Mouse (Mus musculus) E14TG2a.4 (cell line): ENCODE results near the gene Fbxo2.

ENCODE experiments used
- H3K27me3 ChIP-seq: 2 replicates; pipeline ENCODE4 v1.6.1; 2014; ENCODE audit warnings: low read length, control low read depth; ENCODE audit not compliant: insufficient read depth
- H3K36me3 ChIP-seq: 2 replicates; pipeline ENCODE4 v1.6.1; 2014; ENCODE audit warnings: low read length, control low read depth; ENCODE audit not compliant: insufficient read depth
- H3K4me1 ChIP-seq: replicated peaks from 2 replicates; pipeline ENCODE4 v1.6.1; 2014; ENCODE audit warnings: low read depth, low read length, control low read depth
- H3K4me3 ChIP-seq: replicated peaks from 2 replicates; pipeline ENCODE4 v1.5.1; 2014; ENCODE audit warnings: mild to moderate bottlenecking, low read length
- H3K9me3 ChIP-seq: 2 replicates; pipeline ENCODE4 v1.6.1; 2014; ENCODE audit warnings: low read length, control low read depth
- CTCF ChIP-seq: conservative IDR thresholded peaks from 2 replicates; pipeline ENCODE4 v1.5.1; 2014; ENCODE audit warnings: low read length
- NANOG ChIP-seq: IDR thresholded peaks from 2 replicates; pipeline ENCODE4 v1.6.1; 2014; ENCODE audit warnings: borderline replicate concordance, low read length, mixed read lengths
- POU5F1 ChIP-seq: IDR thresholded peaks from 2 replicates; pipeline ENCODE4 v1.6.1; 2014; ENCODE audit warnings: low read length, borderline replicate concordance

Gene Fbxo2

GRCm38 (mm10) chr4:148150953-148151266 is 9.5 kb upstream of the Fbxo2 start:
- TF ChIP-seq CTCF = no peak
- no peak for TF ChIP-seq NANOG
- no peak for TF ChIP-seq POU5F1
- peaks cover 64% of the 10 kb centered on the region for H3K36me3 ChIP-seq

DNA sequence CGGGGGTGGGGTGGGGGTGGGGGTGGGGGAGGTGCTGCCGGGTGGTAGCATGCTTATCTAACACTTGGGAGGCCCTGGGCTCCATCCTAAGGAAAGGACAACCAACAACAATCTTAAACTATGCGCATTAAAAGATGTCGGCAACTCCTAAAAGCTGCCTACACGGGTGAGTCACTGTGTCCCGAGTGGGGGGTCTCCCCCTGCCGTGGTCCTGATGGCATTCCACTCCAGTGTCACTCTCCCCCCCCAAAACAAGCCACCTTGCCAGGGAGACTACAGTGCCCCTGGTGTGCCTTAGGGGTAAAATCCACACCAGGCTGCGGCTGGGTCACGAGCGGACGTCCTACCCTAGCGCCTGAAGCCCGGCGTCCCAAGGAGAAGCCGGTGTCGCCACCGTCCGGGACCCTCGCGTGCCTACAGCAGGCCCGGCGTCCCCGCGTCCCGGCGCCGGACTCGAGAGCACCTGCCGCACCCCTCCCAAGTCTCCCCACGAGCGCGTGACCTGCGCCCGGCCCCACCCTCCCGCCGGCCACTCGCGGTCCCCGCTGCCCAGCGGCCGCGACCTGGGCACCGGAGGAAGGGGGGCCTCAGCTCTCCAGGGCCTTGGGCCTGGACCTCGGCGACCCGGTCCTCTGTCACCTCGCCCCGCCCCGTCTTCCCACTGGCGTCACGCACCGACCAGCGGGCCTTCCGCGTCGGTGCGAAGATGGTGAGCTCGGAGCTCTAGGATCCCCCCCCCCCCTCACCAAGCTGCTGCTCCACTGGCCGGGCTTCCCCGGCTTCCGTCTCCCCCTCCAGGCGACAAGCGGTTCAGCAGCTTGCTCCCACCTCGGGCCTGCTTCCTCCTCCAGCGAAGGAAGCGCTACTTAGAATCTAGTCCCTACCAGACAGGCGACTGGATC is 8.9 kb upstream of the Fbxo2 start, which contains the start of gene Fbxo6:
Gene Fbxo6, minus strand, starts transcription at position 874 of the 902 bp plus-strand sequence.
- Histone ChIP-seq H3K36me3 (peaks cover 64% of the 10 kb centered on the region), H3K4me1 (peaks cover 77% of the 10 kb centered on the region)
- TF ChIP-seq POU5F1 (no peak), NANOG (no peak), CTCF (peak; percentile 29)

More at GRCm38 (mm10) chr4:148150953-148151266, 9.5 kb upstream of the Fbxo2 start:
- H3K27me3 ChIP-seq = no peaks in the 10 kb centered on the region
- H3K4me1 ChIP-seq = peaks cover 77% of the 10 kb centered on the region
- H3K4me3 ChIP-seq = peak overlapping the region; percentile 81
- no peaks in the 10 kb centered on the region for H3K9me3 ChIP-seq

GRCm38 (mm10) chr4:148152547-148152946 is 7.9 kb upstream of the Fbxo2 start:
- peaks cover 60% of the 10 kb centered on the region for H3K36me3 ChIP-seq
- 0 out of 2 replicates have a peak overlapping the region, but pooled peaks have one; percentile 81 for H3K4me3 ChIP-seq
- no peaks in the 10 kb centered on the region for H3K9me3 ChIP-seq
- H3K27me3 ChIP-seq = no peaks in the 10 kb centered on the region
- no peak for TF ChIP-seq NANOG
- TF ChIP-seq CTCF = no peak
- TF ChIP-seq POU5F1 = no peak
- H3K4me1 ChIP-seq = peaks cover 84% of the 10 kb centered on the region

More for the DNA sequence above, 8.9 kb upstream of the Fbxo2 start, which contains the start of gene Fbxo6:
- no peaks in the 10 kb centered on the region for H3K27me3 ChIP-seq
- peak within 1 kb of the TSS; percentile 81 for H3K4me3 ChIP-seq
- H3K9me3 ChIP-seq = no peaks in the 10 kb centered on the region

DNA sequence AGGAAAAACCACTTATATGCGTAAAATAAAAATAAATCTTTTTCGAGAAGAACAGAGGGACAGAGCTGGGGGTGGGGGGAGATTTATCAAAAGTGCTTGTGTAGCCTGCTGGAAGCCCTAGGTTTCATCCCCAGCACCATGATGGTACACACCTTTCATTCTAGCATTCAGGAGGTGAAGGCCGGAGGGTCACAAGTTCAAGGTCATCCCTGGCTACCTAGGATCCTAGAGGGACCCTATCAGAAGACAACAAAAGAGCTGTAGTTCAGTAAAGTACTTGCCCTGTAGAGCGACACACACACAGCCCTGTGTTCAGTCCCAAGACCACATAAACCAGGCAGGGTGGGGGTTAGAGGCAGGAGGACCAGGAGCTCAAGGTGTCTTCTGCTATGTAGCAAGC is 6.4 kb upstream of the Fbxo2 start:
- Histone ChIP-seq H3K4me1 (peaks cover 87% of the 10 kb centered on the region), H3K9me3 (no peaks in the 10 kb centered on the region), H3K4me3 (0 out of 2 replicates have a peak overlapping the region, but pooled peaks have one; percentile 13), H3K27me3 (no peaks in the 10 kb centered on the region), H3K36me3 (peaks cover 53% of the 10 kb centered on the region)
- no peak for TF ChIP-seq NANOG
- no peak for TF ChIP-seq CTCF
- no peak for TF ChIP-seq POU5F1

- peak; percentile 78 for TF ChIP-seq CTCF
- TF ChIP-seq NANOG = no peak
- Histone ChIP-seq H3K27me3 (no peaks in the 10 kb centered on the region), H3K4me1 (peaks cover 79% of the 10 kb centered on the region), H3K9me3 (no peaks in the 10 kb centered on the region), H3K4me3 (no peak overlapping the region), H3K36me3 (peaks cover 45% of the 10 kb centered on the region)
These were observed 5.4 kb upstream of the Fbxo2 start for GRCm38 (mm10) chr4:148154982-148155381.

DNA sequence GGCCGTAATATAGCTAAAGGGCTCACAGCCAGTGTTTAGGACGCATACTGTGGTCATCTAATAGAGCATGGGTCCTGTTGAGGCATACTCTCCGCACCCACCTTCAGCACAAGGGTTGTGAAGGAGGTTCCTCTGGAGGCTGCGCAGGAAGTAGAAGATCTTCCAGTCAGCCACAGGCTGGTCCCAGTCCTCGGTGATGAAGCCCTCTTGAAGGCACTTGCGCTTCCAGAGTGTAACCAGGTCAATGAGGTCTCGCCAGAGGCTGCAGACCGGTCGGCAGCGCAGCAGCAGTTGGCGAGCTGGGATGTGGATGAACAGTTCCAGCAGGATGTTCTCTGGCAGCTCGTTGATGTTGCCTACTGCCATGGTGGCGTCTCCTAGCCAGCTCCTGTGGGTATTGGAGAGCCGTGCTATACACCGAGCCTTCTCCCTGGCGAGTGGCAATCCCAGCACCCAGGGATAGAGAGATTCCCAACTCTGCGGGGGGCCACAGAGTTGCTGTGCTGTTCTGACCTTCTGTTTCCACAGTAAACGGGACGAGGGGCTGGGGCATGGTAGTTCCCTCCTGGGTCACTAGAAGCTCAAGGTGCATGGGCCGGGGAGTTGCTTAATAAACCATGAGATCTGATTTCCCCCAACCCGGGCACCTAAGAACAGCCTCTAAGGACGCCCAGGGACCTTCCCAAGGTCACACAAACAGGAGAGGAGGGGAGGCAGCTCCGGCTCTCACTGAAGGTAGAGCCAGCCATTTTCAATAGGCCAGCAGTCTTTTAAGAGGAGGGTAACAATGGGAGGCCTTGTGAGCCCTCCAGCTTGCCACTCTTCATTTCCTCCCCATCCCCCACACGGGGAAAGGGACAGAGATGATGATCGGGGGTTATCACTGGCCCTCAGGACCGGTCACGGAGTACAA is 1.7 kb upstream of the Fbxo2 start:
- Histone ChIP-seq H3K4me1 (peaks cover 77% of the 10 kb centered on the region), H3K9me3 (no peaks in the 10 kb centered on the region), H3K36me3 (peaks cover 34% of the 10 kb centered on the region), H3K27me3 (peaks cover 30% of the 10 kb centered on the region), H3K4me3 (peak overlapping the region; percentile 85)
- no peak for TF ChIP-seq NANOG
- no peak for TF ChIP-seq CTCF
- no peak for TF ChIP-seq POU5F1

DNA sequence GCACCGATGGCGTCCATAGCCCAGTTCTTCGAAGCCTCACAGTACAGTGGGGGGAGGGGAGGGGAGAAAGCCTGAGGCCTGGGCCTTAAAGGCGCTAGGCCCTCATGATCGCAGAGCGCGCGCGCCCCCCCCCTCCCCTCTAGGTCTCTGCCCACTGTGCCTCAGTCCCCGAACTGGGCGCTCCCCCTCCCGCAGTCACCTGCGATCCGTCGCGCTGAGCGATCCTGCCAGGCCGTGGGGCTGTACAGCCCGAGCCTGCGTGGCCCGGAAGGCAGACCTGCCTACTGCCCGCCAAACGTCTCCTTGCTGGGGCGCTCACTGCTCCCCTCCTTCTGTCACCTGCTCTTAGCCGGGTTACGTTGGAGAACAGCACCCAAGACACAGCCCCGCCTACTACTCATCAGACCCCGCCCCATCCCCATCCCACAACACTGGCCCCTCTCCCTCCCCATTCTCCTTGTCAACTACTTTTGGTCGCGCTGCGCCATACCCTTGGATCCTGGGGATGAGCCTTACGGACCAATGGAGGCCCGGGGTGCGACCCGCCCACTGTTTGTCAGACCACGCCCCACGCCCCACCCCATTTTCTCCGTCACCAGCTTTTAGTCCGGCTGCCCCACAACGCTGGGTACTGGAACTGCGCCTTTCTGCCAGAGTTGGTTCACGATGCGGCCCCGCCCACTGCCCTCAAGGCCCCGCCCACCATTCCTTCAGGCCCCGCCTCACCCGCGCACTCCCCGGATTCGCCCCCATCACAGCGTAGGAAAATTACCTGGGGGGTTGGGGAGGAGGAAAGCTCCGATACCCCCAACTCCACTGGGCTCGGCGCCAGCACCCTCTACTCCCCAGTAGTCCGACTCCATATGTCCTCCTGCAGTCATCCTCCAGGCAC is 631 bp upstream of the Fbxo2 start:
- H3K9me3 ChIP-seq = no peaks in the 10 kb centered on the region
- H3K27me3 ChIP-seq = peaks cover 40% of the 10 kb centered on the region
- peaks cover 30% of the 10 kb centered on the region for H3K36me3 ChIP-seq
- peaks cover 75% of the 10 kb centered on the region for H3K4me1 ChIP-seq
- peak overlapping the region; percentile 85 for H3K4me3 ChIP-seq
- no peak for TF ChIP-seq CTCF
- no peak for TF ChIP-seq NANOG
- no peak for TF ChIP-seq POU5F1

GRCm38 (mm10) chr4:148164002-148164439 is 3.6 kb downstream of the Fbxo2 start:
- Histone ChIP-seq H3K9me3 (no peaks in the 10 kb centered on the region), H3K4me3 (peak overlapping the region; percentile 72), H3K4me1 (peaks cover 61% of the 10 kb centered on the region), H3K27me3 (peaks cover 57% of the 10 kb centered on the region), H3K36me3 (no peaks in the 10 kb centered on the region)
- TF ChIP-seq CTCF = no peak
- no peak for TF ChIP-seq POU5F1
- TF ChIP-seq NANOG = no peak
